Mouse (Mus musculus) heart, postnatal 25 days (tissue): Measurements from ENCODE around the gene Glipr1l1. TPM values are rescaled to one million over a fixed set of nuclear protein-coding genes. Genes with fewer than 3 reads are reported as not detected.
"Not testable (repeated sequence)": the region's sequence is repeated elsewhere in the genome, so short reads cannot be mapped to it uniquely, and the experiment has no call there.

Source experiments
- DNase-seq: peaks from one replicate; pipeline ENCODE4 v3.0.0; 2022; ENCODE audit warnings: low spot score
- intact Hi-C: fragments of 180-260 bp; cut with DNase I; formaldehyde crosslinking; loops from one replicate; pipeline ENCODE4 v1.15.1; 2025
- total RNA-seq, 2 experiments: library from RNA; stranded (reverse); gene quantifications; 2 replicates each; pipeline ENCODE4 v1.2.3; 2021

Glipr1l1 gene
- not detected for total RNA-seq

- DNase-seq, result no peak
- intact Hi-C loops, result no loop called here
Observed at GRCm38 (mm10) chr10:112059702-112060582, at the start of gene Glipr1l1. Glipr1l1 (plus strand) TSS chr10:112060189.

- intact Hi-C loops, result loop anchor here (5.0 kb wide), 1 partner anchor 179 kb away; no protein-coding TSS in a partner anchor
- no peak for DNase-seq
Observed at GRCm38 (mm10) chr10:112023585-112023984, 36.4 kb upstream of the Glipr1l1 start.

GRCm38 (mm10) chr10:112028689-112029088 is 31.3 kb upstream of the Glipr1l1 start:
- intact Hi-C loops, DNase-seq: not testable (repeated sequence)

- DNase-seq, intact Hi-C loops: not testable (repeated sequence)
Observed at GRCm38 (mm10) chr10:112043523-112043922, 16.5 kb upstream of the Glipr1l1 start.

DNA sequence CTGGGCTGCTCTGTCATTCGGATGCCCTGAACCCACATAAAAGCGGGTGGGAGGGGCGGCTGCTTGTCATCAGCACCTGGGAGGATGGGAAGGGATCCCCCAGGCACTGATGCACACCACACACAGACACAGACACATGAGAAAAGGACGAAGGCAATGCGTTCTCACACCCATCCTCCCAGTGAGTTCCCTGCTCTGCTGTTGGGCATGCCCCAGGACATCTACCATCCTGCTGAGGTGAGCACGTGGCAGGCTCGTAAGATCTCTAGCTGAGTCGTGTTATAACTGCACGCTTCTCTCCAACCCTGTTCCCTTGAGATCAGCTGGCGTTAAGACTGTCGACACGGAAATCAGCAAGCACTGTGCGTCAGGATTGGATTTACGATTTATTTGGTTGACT is 15.7 kb upstream of the Glipr1l1 start:
- DNase-seq, intact Hi-C loops: not testable (repeated sequence)

DNA sequence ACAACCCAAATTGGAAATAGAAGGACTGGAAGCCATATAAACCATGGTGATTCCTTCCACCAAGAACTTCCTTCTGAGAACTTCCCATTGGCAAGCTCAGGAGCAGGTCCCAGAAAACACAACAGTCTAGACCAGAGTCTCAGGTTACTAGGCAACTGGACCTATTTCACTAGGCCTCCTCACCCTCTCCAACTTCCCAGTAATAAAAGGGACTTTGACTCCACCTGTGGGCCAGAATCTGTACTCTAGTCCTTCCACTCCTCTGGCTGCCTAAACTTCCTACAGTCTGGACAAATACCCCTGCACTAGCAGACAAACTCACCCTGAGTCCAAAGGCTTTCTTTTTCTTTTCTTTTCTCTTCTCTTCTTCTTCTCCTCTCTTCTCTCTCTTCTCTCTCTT is 8.8 kb upstream of the Glipr1l1 start:
- intact Hi-C loops, result no loop called here
- DNase-seq, result no peak

- intact Hi-C loops, DNase-seq: not testable (repeated sequence)
Observed at GRCm38 (mm10) chr10:112051956-112052355, 8.0 kb upstream of the Glipr1l1 start.

- DNase-seq, intact Hi-C loops: not testable (repeated sequence)
Observed at GRCm38 (mm10) chr10:112060583-112060934, 570 bp downstream of the Glipr1l1 start.

DNA sequence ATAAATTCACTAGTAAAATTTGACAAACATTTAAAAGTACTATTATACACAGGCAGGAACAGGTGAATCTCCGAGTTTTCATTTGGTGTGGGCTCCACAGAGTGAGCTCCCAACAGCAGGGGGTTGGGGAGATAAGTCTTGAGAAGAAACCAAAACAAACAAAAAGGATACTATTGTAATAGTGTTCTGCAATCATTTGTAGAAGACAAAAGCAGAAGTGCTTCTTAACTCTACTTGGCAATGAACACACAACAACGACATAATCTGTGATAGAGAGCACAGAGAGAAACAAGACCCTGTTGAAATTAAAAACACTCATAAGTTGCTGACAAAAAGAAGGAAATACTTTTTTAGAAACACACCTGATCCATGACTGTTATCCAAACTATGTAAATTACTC is 20.1 kb downstream of the Glipr1l1 start:
- intact Hi-C loops, result loop anchor here (5.0 kb wide), 1 partner anchor 57 kb away; no protein-coding TSS in a partner anchor
- no peak for DNase-seq

DNA sequence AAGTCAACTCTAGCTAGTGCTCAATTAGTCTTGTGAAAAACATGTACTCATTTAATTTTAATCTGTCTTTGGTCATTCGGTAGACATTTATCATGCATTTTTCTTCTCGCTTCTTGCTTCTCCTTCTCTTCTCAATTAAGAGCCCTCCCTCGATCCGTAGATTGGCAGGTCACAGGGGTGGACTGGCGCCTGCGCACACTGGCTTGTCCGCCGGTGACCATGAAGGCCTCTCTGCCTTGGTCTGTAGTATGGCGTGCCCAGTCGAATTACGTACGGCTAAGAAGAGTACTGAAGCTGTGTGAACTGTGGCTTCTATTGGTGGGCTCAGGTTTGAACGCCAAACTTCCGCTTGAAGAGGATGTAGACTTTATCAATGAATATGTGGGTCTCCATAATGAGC is 23.2 kb downstream of the Glipr1l1 start, which contains the start of gene Glipr1l2:
TSS of gene Glipr1l2 (plus strand) at position 198 of the 400 bp plus-strand sequence.
- DNase-seq, result no peak
- intact Hi-C loops, result loop anchor here (5.0 kb wide), 1 partner anchor 54 kb away; no protein-coding TSS in a partner anchor

DNA sequence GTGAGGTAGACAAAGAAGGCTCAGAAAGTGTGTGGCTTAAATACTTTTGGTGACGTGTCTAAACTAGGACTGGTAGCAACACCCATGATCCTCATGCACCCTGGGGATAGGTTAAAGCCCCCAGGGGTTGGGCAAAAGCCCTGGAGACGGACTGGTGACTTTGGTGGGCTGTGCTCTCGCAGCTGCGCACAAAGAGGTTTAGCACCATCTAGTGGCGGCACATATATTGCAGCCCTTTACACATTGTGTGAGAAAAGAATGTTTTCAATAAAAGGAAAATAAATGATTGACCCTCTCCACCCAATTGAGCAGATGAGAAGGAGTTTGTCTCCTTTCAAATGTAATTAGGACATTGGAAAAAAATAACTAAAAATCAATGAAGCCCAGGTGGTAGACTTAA is 45.8 kb downstream of the Glipr1l1 start:
- DNase-seq, result not testable (repeated sequence)
- intact Hi-C loops, result loop anchor here (2.0 kb wide), 1 partner anchor 129 kb away; no protein-coding TSS in a partner anchor

DNA sequence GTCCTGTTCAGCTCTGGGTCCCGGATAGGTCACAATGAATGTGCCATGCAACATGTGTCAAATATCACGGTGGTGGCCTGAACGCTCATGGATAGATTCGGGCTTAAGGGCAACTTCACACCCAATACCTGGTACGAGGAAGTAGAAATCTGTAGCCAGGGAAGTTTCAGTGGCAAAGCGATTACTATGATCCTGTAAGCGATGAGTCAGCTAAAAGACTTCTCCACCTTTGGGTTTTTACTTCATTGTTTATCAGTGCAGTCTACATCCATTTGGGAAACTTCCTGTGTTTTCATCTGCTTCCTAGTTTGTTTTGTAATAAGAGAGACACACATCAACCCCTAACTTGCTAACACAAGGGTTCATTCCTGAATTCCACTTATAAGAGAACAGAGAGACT is 50.4 kb downstream of the Glipr1l1 start:
- intact Hi-C loops, result no loop called here
- no peak for DNase-seq

GRCm38 (mm10) chr10:112125090-112125489 is 65.1 kb downstream of the Glipr1l1 start:
- DNase-seq, intact Hi-C loops: not testable (repeated sequence)

GRCm38 (mm10) chr10:112127682-112128230 is 67.8 kb downstream of the Glipr1l1 start:
- intact Hi-C loops, result not testable (repeated sequence)

More at GRCm38 (mm10) chr10:112127682-112128230, 67.8 kb downstream of the Glipr1l1 start:
- DNase-seq, result not testable (repeated sequence)

Other genes with a start within 250 kb of the Glipr1l1 start
- gene Krr1, start 87.5 kb upstream of the Glipr1l1 start, total RNA-seq, result 10 to 100 TPM; 24.0 to 26.8 TPM
- 1 to 10 TPM; 1.3 to 2.0 TPM for gene Glipr1, start 57.6 kb upstream of the Glipr1l1 start, total RNA-seq
- gene Glipr1l2, start 23.2 kb downstream of the Glipr1l1 start, total RNA-seq, result not detected
- gene Glipr1l3, start 100.1 kb downstream of the Glipr1l1 start, total RNA-seq, result not detected
- gene Caps2, start 103.4 kb downstream of the Glipr1l1 start, total RNA-seq, result not detected
- gene Kcnc2, start 210.9 kb downstream of the Glipr1l1 start, total RNA-seq, result under 1 TPM; 0.39 to 0.42 TPM